Mouse (Mus musculus) small intestine, adult 2 months (tissue): ENCODE data around the gene Patz1.

Source experiments
- CTCF ChIP-seq: fragments of 200-500 bp; IDR thresholded peaks from 2 replicates; pipeline ENCODE4 v1.5.1; 2012; ENCODE audit warnings: low read depth, mild to moderate bottlenecking, control low read depth, inconsistent platforms, low read length, moderate library complexity, mixed read lengths; ENCODE audit not compliant: insufficient replicate concordance, insufficient read length; ENCODE audit errors: extremely low read depth
- POLR2A ChIP-seq: fragments of 200-500 bp; IDR thresholded peaks from 2 replicates; pipeline ENCODE4 v1.6.1; 2012; ENCODE audit warnings: low read depth, mild to moderate bottlenecking, control low read depth, inconsistent platforms, low read length, moderate library complexity

- no peak for TF ChIP-seq POLR2A
- no peak for TF ChIP-seq CTCF
Observed at GRCm38 (mm10) chr11:3346351-3346750, 57.7 kb downstream of the Patz1 start.
